ENCODE assay signal across 19 mouse cellular contexts in the genomic region with DNA sequence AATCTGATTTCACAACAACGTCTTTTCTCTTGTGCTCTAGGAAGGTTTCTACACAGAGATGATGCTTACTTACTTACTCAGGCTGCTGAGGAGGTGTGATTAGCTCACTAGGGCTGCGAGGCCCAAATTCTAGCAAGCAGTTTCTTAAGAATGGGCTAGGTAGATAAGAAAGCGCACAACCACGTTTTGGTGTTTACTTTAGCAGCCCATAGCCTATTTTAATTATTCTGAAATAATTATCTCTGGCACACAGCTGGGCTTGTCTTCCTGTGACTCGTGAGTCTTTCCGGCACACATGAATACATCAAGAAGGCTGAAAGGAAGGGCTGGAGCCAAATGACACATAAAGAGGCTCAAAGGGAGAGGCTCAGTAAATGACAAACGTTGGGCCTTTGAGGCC.
DNase-seq lines count a peak whose midpoint lies in the region; ATAC-seq and TF ChIP-seq lines count a peak whose summit lies in the region.
"Had no signal": no experiment of that assay in that cellular context is flagged by ENCODE, and none has a peak within 500 bp of the region (broad histone marks: within the 10 kb centered on the region; RNA-seq: fewer than 3 reads in every experiment).

No protein-coding gene starts in this region.

- ATAC-seq in heart, embryonic 16.5 days (replicated peaks; ENCODE audit: extremely low read depth, insufficient read depth, low FRiP score) = peak; percentile 18; the same call in 1 of the 2 replicates
- peak; percentile 43 for ATAC-seq in lung, embryonic 16.5 days (ENCODE audit: low read depth)
- peak; percentile 65 for ATAC-seq in liver, embryonic 13.5 days (ENCODE audit: low read depth)
- ATAC-seq: activated CD4-positive, CD25-positive, alpha-beta regulatory T cell, adult 4 months; Patski had no signal

- no peaks in the 10 kb centered on the region for H3K79me2 ChIP-seq in heart, adult 2 months (replicated peaks; ENCODE audit: control insufficient read depth, insufficient read depth, low read length)

- no peak for TF ChIP-seq POLR2A in heart, adult 2 months (IDR thresholded peaks at IDR 0.05; ENCODE audit: insufficient read depth, low read depth, low read length)
- TF ChIP-seq POLR2A in lung, adult 2 months (IDR thresholded peaks at IDR 0.05; ENCODE audit: borderline replicate concordance, extremely low read depth, low read depth, low read length) = no peak

- no peak overlapping the region for H3K4me3 ChIP-seq in heart, embryonic 16.5 days (ENCODE audit: low read length)
- H3K4me3 ChIP-seq in heart, adult 2 months = no peak overlapping the region
- no peak overlapping the region for H3K4me3 ChIP-seq in lung, embryonic 16.5 days (ENCODE audit: low read length)
- H3K4me3 ChIP-seq in lung, adult 2 months (replicated peaks; ENCODE audit: extremely low read depth, low read depth, low read length) = no peak overlapping the region
- H3K4me3 ChIP-seq in liver, embryonic 13.5 days (replicated peaks) = no peak overlapping the region
- H3K4me3 ChIP-seq in megakaryocyte, embryonic 14.5 days (replicated peaks) = peak overlapping the region; percentile 39
- H3K4me3 ChIP-seq: hindbrain, embryonic 10.5 days; myocyte had no signal

- H3K27me3 ChIP-seq in heart, embryonic 16.5 days (ENCODE audit: control insufficient read depth, insufficient read depth, low read length) = no peaks in the 10 kb centered on the region
- H3K27me3 ChIP-seq in heart, adult 2 months (ENCODE audit: control insufficient read depth, insufficient read depth, low read length) = no peaks in the 10 kb centered on the region
- no peaks in the 10 kb centered on the region for H3K27me3 ChIP-seq in lung, embryonic 16.5 days (ENCODE audit: control insufficient read depth, insufficient read depth, low read depth, low read length)
- no peaks in the 10 kb centered on the region for H3K27me3 ChIP-seq in liver, embryonic 13.5 days
- H3K27me3 ChIP-seq in megakaryocyte, embryonic 14.5 days (replicated peaks) = no peaks in the 10 kb centered on the region
- H3K27me3 ChIP-seq: Patski had no signal

- no peaks in the 10 kb centered on the region for H3K36me3 ChIP-seq in heart, embryonic 16.5 days (ENCODE audit: control insufficient read depth, insufficient read depth)
- no peaks in the 10 kb centered on the region for H3K36me3 ChIP-seq in heart, adult 2 months (ENCODE audit: control insufficient read depth, insufficient read depth, low read length)
- no peaks in the 10 kb centered on the region for H3K36me3 ChIP-seq in lung, embryonic 16.5 days (ENCODE audit: control insufficient read depth, insufficient read depth, low read length)
- no peaks in the 10 kb centered on the region for H3K36me3 ChIP-seq in liver, embryonic 13.5 days
- H3K36me3 ChIP-seq in megakaryocyte, embryonic 14.5 days (replicated peaks; ENCODE audit: low read length) = no peaks in the 10 kb centered on the region
- H3K36me3 ChIP-seq: hindbrain, embryonic 10.5 days had no signal

- DNase-seq in heart, adult 2 months = no peak
- no peak for DNase-seq in lung, adult 2 months
- no peak for DNase-seq in liver, embryonic 13.5 days
- DNase-seq in layer of hippocampus, postnatal 25 days (ENCODE audit: extremely low spot score in 1 of 2, low spot score in 1 of 2) = no peak
- no peak for DNase-seq in layer of hippocampus, adult 8-10 months (ENCODE audit: low spot score in 2 of 2)
- DNase-seq: adrenal gland, postnatal 25 days; cerebellum, adult 9-10 months; heart, adult 11 months; retina, postnatal 1 day; right cerebral cortex, postnatal 4 days; thymus, postnatal 36 days had no signal

- intact Hi-C loops in heart, adult 2 months (cut with DNase I) = loop anchor here (5.0 kb wide), 1 partner anchor 276 kb away; no protein-coding TSS in a partner anchor

- 44% methylated on average over 7 of the region's 7 CpGs for WGBS in heart, embryonic 16.5 days
- 21% methylated on average over 7 of the region's 7 CpGs for WGBS in heart, adult 2 months
- WGBS in lung, embryonic 16.5 days = 31% methylated on average over 7 of the region's 7 CpGs
- 21% methylated on average over 7 of the region's 7 CpGs for WGBS in lung, adult 2 months
- 13% methylated on average over 7 of the region's 7 CpGs for WGBS in liver, embryonic 13.5 days (ENCODE audit: insufficient replicate concordance)

- H3K4me1 ChIP-seq in heart, embryonic 16.5 days (ENCODE audit: control insufficient read depth, insufficient read depth, low read length) = no peaks in the 10 kb centered on the region
- peaks cover 2% of the 10 kb centered on the region; the same call in 1 of the 2 replicates for H3K4me1 ChIP-seq in heart, adult 2 months (ENCODE audit: control insufficient read depth, insufficient read depth, low read length)
- H3K4me1 ChIP-seq in lung, embryonic 16.5 days (replicated peaks; ENCODE audit: control insufficient read depth, insufficient read depth, low read length) = no peaks in the 10 kb centered on the region
- H3K4me1 ChIP-seq in lung, adult 2 months (ENCODE audit: control insufficient read depth, insufficient read depth, low read length) = no peaks in the 10 kb centered on the region
- H3K4me1 ChIP-seq in liver, embryonic 13.5 days (replicated peaks) = no peaks in the 10 kb centered on the region
- peaks cover 23% of the 10 kb centered on the region for H3K4me1 ChIP-seq in megakaryocyte, embryonic 14.5 days
- H3K4me1 ChIP-seq: hindbrain, embryonic 10.5 days had no signal

- no peak for TF ChIP-seq EP300 in heart, adult 2 months (IDR thresholded peaks at IDR 0.05; ENCODE audit: insufficient read depth, low read depth, low read length)

- H3K4me2 ChIP-seq in heart, embryonic 16.5 days (ENCODE audit: low read depth, low read length) = no peak overlapping the region
- no peak overlapping the region for H3K4me2 ChIP-seq in lung, embryonic 16.5 days (ENCODE audit: low read depth, low read length)
- H3K4me2 ChIP-seq in liver, embryonic 13.5 days = no peak overlapping the region
- H3K4me2 ChIP-seq: midbrain, embryonic 11.5 days had no signal

- H3K9ac ChIP-seq in heart, embryonic 16.5 days (ENCODE audit: low read length) = no peak overlapping the region
- H3K9ac ChIP-seq in heart, adult 2 months (ENCODE audit: low read depth, low read length) = no peak overlapping the region
- no peak overlapping the region for H3K9ac ChIP-seq in lung, embryonic 16.5 days (ENCODE audit: low read length)
- H3K9ac ChIP-seq in liver, embryonic 13.5 days = no peak overlapping the region

- TF ChIP-seq CTCF in heart, adult 2 months (IDR thresholded peaks at IDR 0.05) = no peak
- TF ChIP-seq CTCF in lung, adult 2 months (IDR thresholded peaks at IDR 0.05; ENCODE audit: insufficient read depth, low read length) = no peak

- no peak overlapping the region for H3K27ac ChIP-seq in heart, embryonic 16.5 days (ENCODE audit: low read length)
- no peak overlapping the region for H3K27ac ChIP-seq in heart, adult 2 months
- no peak overlapping the region for H3K27ac ChIP-seq in lung, embryonic 16.5 days (ENCODE audit: low read length)
- no peak overlapping the region for H3K27ac ChIP-seq in liver, embryonic 13.5 days
- H3K27ac ChIP-seq: hindbrain, embryonic 10.5 days had no signal

- no peaks in the 10 kb centered on the region for H3K9me3 ChIP-seq in heart, embryonic 16.5 days (replicated peaks; ENCODE audit: control insufficient read depth, low read length)
- no peaks in the 10 kb centered on the region for H3K9me3 ChIP-seq in lung, embryonic 16.5 days (ENCODE audit: control insufficient read depth, low read length)
- no peaks in the 10 kb centered on the region for H3K9me3 ChIP-seq in liver, embryonic 13.5 days (replicated peaks)
- H3K9me3 ChIP-seq in megakaryocyte, embryonic 14.5 days = no peaks in the 10 kb centered on the region
- H3K9me3 ChIP-seq: hindbrain, embryonic 10.5 days had no signal
